ENCODE assay signal across 24 mouse cellular contexts in the genomic region with DNA sequence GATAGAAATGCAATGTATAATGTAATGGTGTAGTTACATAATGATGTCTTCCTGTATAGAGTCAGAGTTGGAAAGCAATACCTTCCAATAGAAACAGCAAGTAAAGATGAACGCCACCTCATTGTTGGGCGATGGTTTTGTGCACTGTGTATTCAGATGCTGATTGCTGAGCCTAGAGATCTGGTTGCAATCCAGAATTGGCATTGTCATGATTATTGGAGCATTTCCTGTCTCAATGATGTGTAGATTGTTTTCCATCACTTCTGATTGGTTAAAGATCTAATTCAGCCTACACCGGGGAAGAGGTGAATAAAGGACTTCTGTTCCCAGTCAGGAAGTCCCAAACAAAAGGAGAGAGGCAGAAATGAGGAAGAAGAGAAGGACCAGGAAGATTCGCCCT. TPM values are rescaled to one million over a fixed set of nuclear protein-coding genes. Genes with fewer than 3 reads are reported as not detected.
DNase-seq lines count a peak whose midpoint lies in the region; ATAC-seq and TF ChIP-seq lines count a peak whose summit lies in the region.
"Had no signal": no experiment of that assay in that cellular context is flagged by ENCODE, and none has a peak within 500 bp of the region (broad histone marks: within the 10 kb centered on the region; RNA-seq: fewer than 3 reads in every experiment).

No protein-coding gene starts in this region.

- no peak for ATAC-seq in liver, embryonic 12.5 days
- ATAC-seq in stomach, postnatal 0 days (ENCODE audit: low FRiP score, low TSS enrichment) = no peak
- ATAC-seq: forebrain, embryonic 14.5 days; forebrain, embryonic 16.5 days; Patski had no signal

- no peaks in the 10 kb centered on the region for H3K9me3 ChIP-seq in liver, embryonic 12.5 days (replicated peaks)
- H3K9me3 ChIP-seq in stomach, postnatal 0 days (ENCODE audit: control insufficient read depth, low read length) = no peaks in the 10 kb centered on the region
- H3K9me3 ChIP-seq: embryonic facial prominence, embryonic 13.5 days; embryonic facial prominence, embryonic 15.5 days; forebrain, embryonic 10.5 days; forebrain, embryonic 12.5 days; G1E had no signal

- TF ChIP-seq CTCF in stomach, postnatal 0 days (IDR thresholded peaks at IDR 0.05; ENCODE audit: low read depth) = no peak

- WGBS in liver, embryonic 12.5 days (ENCODE audit: insufficient replicate concordance) = 55% methylated on average over 4 of the region's 4 CpGs
- WGBS in stomach, postnatal 0 days = 77% methylated on average over 4 of the region's 4 CpGs

- no peak overlapping the region for H3K4me2 ChIP-seq in liver, embryonic 12.5 days
- no peak overlapping the region for H3K4me2 ChIP-seq in stomach, postnatal 0 days (replicated peaks; ENCODE audit: low read depth)
- H3K4me2 ChIP-seq: embryonic facial prominence, embryonic 13.5 days; embryonic facial prominence, embryonic 15.5 days; forebrain, embryonic 12.5 days had no signal

- no peaks in the 10 kb centered on the region for H3K36me3 ChIP-seq in liver, embryonic 12.5 days
- no peaks in the 10 kb centered on the region for H3K36me3 ChIP-seq in stomach, postnatal 0 days (ENCODE audit: control insufficient read depth, insufficient read depth, low read length)
- H3K36me3 ChIP-seq: embryonic facial prominence, embryonic 13.5 days; embryonic facial prominence, embryonic 15.5 days; forebrain, embryonic 10.5 days; forebrain, embryonic 12.5 days; G1E had no signal

- DNase-seq in ES-CJ7 (ENCODE audit: low read depth, low spot score) = peak; percentile 98
- DNase-seq in R1 (ENCODE audit: low read depth, low spot score) = peak; percentile 99
- peak; percentile 95 for DNase-seq in ZHBTc4 (ENCODE audit: low read depth, low spot score)
- no peak for DNase-seq in cerebellum, postnatal 25 days
- no peak for DNase-seq in stomach, postnatal 0 days (ENCODE audit: low spot score)
- DNase-seq: adrenal gland, adult 2 months; adrenal gland, postnatal 10 days; adrenal gland, postnatal 25 days; cerebellum, adult 11 months; cerebellum, adult 18-20 months; cerebellum, adult 8-10 months; cerebellum, adult 9-11 months; cerebellum, postnatal 36 days; embryo, embryonic 11 days had no signal

- H3K27me3 ChIP-seq in liver, embryonic 12.5 days (replicated peaks) = no peaks in the 10 kb centered on the region
- no peaks in the 10 kb centered on the region for H3K27me3 ChIP-seq in stomach, postnatal 0 days (ENCODE audit: control insufficient read depth, insufficient read depth, low read length)
- H3K27me3 ChIP-seq: embryonic facial prominence, embryonic 13.5 days; embryonic facial prominence, embryonic 15.5 days; forebrain, embryonic 12.5 days; Patski had no signal

- no peak for TF ChIP-seq EP300 in stomach, postnatal 0 days (optimal IDR thresholded peaks at IDR 0.05)

- no peak overlapping the region for H3K9ac ChIP-seq in liver, embryonic 12.5 days
- H3K9ac ChIP-seq in stomach, postnatal 0 days (ENCODE audit: low read length) = no peak overlapping the region
- H3K9ac ChIP-seq: embryonic facial prominence, embryonic 13.5 days; embryonic facial prominence, embryonic 15.5 days; forebrain, embryonic 12.5 days had no signal

- no peaks in the 10 kb centered on the region for H3K4me1 ChIP-seq in liver, embryonic 12.5 days
- no peaks in the 10 kb centered on the region for H3K4me1 ChIP-seq in stomach, postnatal 0 days (replicated peaks; ENCODE audit: control insufficient read depth, insufficient read depth)
- H3K4me1 ChIP-seq: embryonic facial prominence, embryonic 15.5 days; forebrain, embryonic 12.5 days had no signal

- H3K4me3 ChIP-seq in liver, embryonic 12.5 days = no peak overlapping the region
- no peak overlapping the region for H3K4me3 ChIP-seq in stomach, postnatal 0 days (ENCODE audit: low read depth, low read length)
- H3K4me3 ChIP-seq: embryonic facial prominence, embryonic 13.5 days; embryonic facial prominence, embryonic 15.5 days; erythroblast, embryonic 14.5 days; forebrain, embryonic 10.5 days; forebrain, embryonic 12.5 days had no signal

- no peak overlapping the region for H3K27ac ChIP-seq in liver, embryonic 12.5 days
- H3K27ac ChIP-seq in stomach, postnatal 0 days (replicated peaks) = no peak overlapping the region
- H3K27ac ChIP-seq: embryonic facial prominence, embryonic 13.5 days; embryonic facial prominence, embryonic 15.5 days; forebrain, embryonic 10.5 days; forebrain, embryonic 12.5 days had no signal

RNA-seq across cellular contexts. Expression of a gene that starts 15.7 kb away (rescaled TPM):
- 0.15 and 0.18 TPM in 2 replicates for polyA plus RNA-seq in liver, embryonic 12.5 days (2016; fragmentation: Nextera tagmentation; extraction: Ambion mirVana)
- polyA plus RNA-seq in stomach, postnatal 0 days (2015; fragmentation: Nextera tagmentation; extraction: Ambion mirVana) = 0.62 and 0.79 TPM in 2 replicates
- polyA plus RNA-seq: erythroblast, embryonic 14.5 days; G1E; Patski had no signal

Comparison
In these comparisons a context has a peak if more than half of its experiments do, and no peak if none do; other contexts are left out.
1. DNase-seq: peak in ES-CJ7 (single experiment), R1 (single experiment) and ZHBTc4 (single experiment); none in cerebellum, postnatal 25 days (0 of 2) and stomach, postnatal 0 days (single experiment).